Mouse (Mus musculus) neural tube, embryonic 13.5 days (tissue): ENCODE results near the gene Tspan2. TPM values are rescaled to one million over a fixed set of nuclear protein-coding genes. Genes with fewer than 3 reads are reported as not detected.

Source experiments
- ATAC-seq: fragments of 200-750 bp; cut with Nextera tagmentation; 2 replicates; pipeline ENCODE4 v1.8.0; 2017; ENCODE audit warnings: low read depth, mild to moderate bottlenecking, moderate TSS enrichment, moderate library complexity
- H3K27ac ChIP-seq: fragments of 300-500 bp; sonication (generic); replicated peaks from 2 replicates; pipeline ENCODE4 v1.5.1; 2015; ENCODE audit warnings: moderate library complexity, mild to moderate bottlenecking, inconsistent platforms
- H3K27me3 ChIP-seq: fragments of 300-500 bp; sonication (generic); 2 replicates; pipeline ENCODE4 v1.6.1; 2015; ENCODE audit warnings: mild to moderate bottlenecking, inconsistent platforms
- H3K36me3 ChIP-seq: fragments of 300-500 bp; sonication (generic); 2 replicates; pipeline ENCODE4 v1.6.1; 2015; ENCODE audit warnings: mild to moderate bottlenecking, inconsistent platforms
- H3K4me1 ChIP-seq: fragments of 300-500 bp; sonication (generic); replicated peaks from 2 replicates; pipeline ENCODE4 v1.6.1; 2015; ENCODE audit warnings: inconsistent platforms
- H3K4me2 ChIP-seq: fragments of 300-500 bp; sonication (generic); 2 replicates; pipeline ENCODE4 v1.6.1; 2015; ENCODE audit warnings: inconsistent platforms, mild to moderate bottlenecking, moderate library complexity
- H3K4me3 ChIP-seq: fragments of 300-500 bp; sonication (generic); 2 replicates; pipeline ENCODE4 v1.5.1; 2015; ENCODE audit warnings: mild to moderate bottlenecking, inconsistent platforms
- H3K9ac ChIP-seq: fragments of 300-500 bp; sonication (generic); 2 replicates; pipeline ENCODE4 v1.6.1; 2015; ENCODE audit warnings: moderate library complexity, mild to moderate bottlenecking, inconsistent platforms
- H3K9me3 ChIP-seq: fragments of 300-500 bp; sonication (generic); 2 replicates; pipeline ENCODE4 v1.6.1; 2016; ENCODE audit warnings: inconsistent platforms
- WGBS: fragments of 180-500 bp; shearing (Covaris S2); methylation state at CpG from one replicate; pipeline ENCODE4 v1.1.7; 2015; 5-methylcytosine and 5-hydroxymethylcytosine counted together
- polyA plus RNA-seq: library from polyadenylated mRNA; unstranded; fragments of >200 nt; fragmentation: Nextera tagmentation; extraction: Ambion mirVana; gene quantifications from 2 replicates; pipeline ENCODE4 v1.2.1, GENCODE M21; 2015

The Tspan2 gene
- polyA plus RNA-seq, 1 experiment from 2014 or later, result 10.6 TPM

DNA sequence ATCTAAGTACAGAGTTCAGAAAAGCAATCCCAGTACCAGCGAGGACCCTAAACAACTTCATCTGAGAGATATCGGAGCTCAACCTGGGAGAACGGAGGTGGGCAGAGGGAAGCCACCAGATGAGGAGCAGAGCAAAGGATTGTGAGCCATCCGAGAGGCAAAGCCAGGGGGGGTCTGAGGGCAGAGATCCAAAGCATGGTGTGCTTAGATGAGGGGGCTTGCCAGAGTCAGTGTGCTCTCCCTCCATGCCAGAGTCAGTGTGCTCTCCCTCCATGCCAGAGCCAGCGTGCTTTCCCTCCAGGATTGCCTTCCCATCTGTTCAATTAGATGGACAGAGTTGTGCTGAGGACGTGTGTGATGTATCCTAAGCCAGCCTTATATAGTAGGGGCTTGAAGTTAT lies 2.8 kb downstream of the Tspan2 start:
- no peaks in the 10 kb centered on the region for H3K36me3 ChIP-seq
- H3K4me1 ChIP-seq, result peaks cover 42% of the 10 kb centered on the region
- 0 out of 2 replicates have a peak, but pooled peaks cover 4% of the 10 kb centered on the region for H3K27me3 ChIP-seq
- H3K27ac ChIP-seq, result no peak overlapping the region
- no peak overlapping the region for H3K4me3 ChIP-seq
- H3K4me2 ChIP-seq, result no peak overlapping the region; the same call in 1 of the 2 replicates
- H3K9ac ChIP-seq, result no peak overlapping the region
- 81% methylated on average over 6 of the region's 6 CpGs for WGBS
- no peak for ATAC-seq
- no peaks in the 10 kb centered on the region for H3K9me3 ChIP-seq

- H3K27me3 ChIP-seq, result 0 out of 2 replicates have a peak, but pooled peaks cover under 1% of the 10 kb centered on the region
- no peak overlapping the region for H3K9ac ChIP-seq
- no peak overlapping the region for H3K4me2 ChIP-seq
- ATAC-seq, result no peak
- no peaks in the 10 kb centered on the region for H3K9me3 ChIP-seq
- WGBS, result 80% methylated on average over 10 of the region's 10 CpGs
- H3K36me3 ChIP-seq, result no peaks in the 10 kb centered on the region
- peaks cover 49% of the 10 kb centered on the region for H3K4me1 ChIP-seq
- H3K4me3 ChIP-seq, result no peak overlapping the region
- peak overlapping the region; percentile 9; the same call in 1 of the 2 replicates for H3K27ac ChIP-seq
Measured at GRCm38 (mm10) chr3:102738161-102738901, 4.0 kb downstream of the Tspan2 start.

DNA sequence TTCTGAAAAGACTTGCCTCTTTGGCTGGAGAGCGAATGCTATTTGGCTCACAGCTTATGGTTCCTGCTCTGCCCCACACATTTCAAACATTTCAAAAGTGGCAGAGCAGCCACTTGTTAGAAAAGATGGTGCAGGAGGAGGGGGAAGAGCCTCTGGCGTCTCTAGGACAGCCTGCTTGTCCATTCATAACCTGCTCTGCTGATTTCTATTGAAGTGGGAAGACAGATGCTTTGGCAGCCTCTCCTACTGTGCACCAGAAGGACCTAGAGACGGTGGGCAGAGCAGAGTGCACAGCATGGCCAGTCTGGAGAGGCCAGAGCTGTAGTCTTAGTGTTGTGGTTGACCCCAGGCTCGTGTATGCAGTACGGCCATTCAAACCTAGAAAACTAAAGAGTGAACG lies 4.6 kb downstream of the Tspan2 start:
- H3K36me3 ChIP-seq, result no peaks in the 10 kb centered on the region
- H3K9me3 ChIP-seq, result no peaks in the 10 kb centered on the region
- no peak overlapping the region for H3K4me3 ChIP-seq
- ATAC-seq, result no peak
- H3K27me3 ChIP-seq, result no peaks in the 10 kb centered on the region
- no peak overlapping the region for H3K27ac ChIP-seq
- 74% methylated on average over 6 of the region's 6 CpGs for WGBS
- no peak overlapping the region for H3K4me2 ChIP-seq
- no peak overlapping the region for H3K9ac ChIP-seq
- peaks cover 51% of the 10 kb centered on the region for H3K4me1 ChIP-seq

DNA sequence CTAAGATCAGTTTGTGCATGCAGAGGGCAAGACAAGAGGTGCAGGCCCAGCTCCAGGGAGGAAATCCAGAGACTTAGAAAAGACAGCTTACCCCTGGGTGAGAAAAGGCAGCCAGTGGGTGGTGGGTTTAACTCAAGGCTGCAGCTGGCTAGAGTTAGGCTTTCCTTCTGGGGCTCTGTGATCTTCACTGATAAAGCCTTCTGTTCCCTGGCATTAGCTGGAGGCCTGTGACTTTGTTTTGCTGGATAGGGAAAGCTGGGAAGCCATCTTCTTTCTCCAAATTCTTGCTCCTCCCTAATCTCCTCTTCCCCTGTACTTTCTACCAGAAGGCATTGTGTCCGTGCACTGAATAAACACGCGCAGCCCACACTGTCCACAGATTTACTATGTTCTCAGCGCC lies 8.4 kb downstream of the Tspan2 start:
- Histone ChIP-seq H3K9ac (no peak overlapping the region), H3K4me1 (peaks cover 38% of the 10 kb centered on the region), H3K36me3 (no peaks in the 10 kb centered on the region), H3K27ac (0 out of 2 replicates have a peak overlapping the region, but pooled peaks have one; percentile 28), H3K27me3 (no peaks in the 10 kb centered on the region), H3K9me3 (no peaks in the 10 kb centered on the region), H3K4me3 (no peak overlapping the region), H3K4me2 (no peak overlapping the region)
- ATAC-seq, result no peak
- WGBS, result 80% methylated on average over 4 of the region's 4 CpGs

GRCm38 (mm10) chr3:102743202-102743601 lies 8.9 kb downstream of the Tspan2 start:
- WGBS, result 66% methylated on average over 4 of the region's 4 CpGs
- Histone ChIP-seq H3K9me3 (no peaks in the 10 kb centered on the region), H3K4me3 (no peak overlapping the region), H3K36me3 (no peaks in the 10 kb centered on the region), H3K4me1 (peaks cover 38% of the 10 kb centered on the region), H3K4me2 (no peak overlapping the region), H3K27ac (0 out of 2 replicates have a peak overlapping the region, but pooled peaks have one; percentile 28), H3K9ac (no peak overlapping the region), H3K27me3 (no peaks in the 10 kb centered on the region)
- no peak for ATAC-seq

GRCm38 (mm10) chr3:102743781-102744471 lies 9.6 kb downstream of the Tspan2 start:
- no peak overlapping the region for H3K27ac ChIP-seq
- no peak overlapping the region for H3K4me3 ChIP-seq
- peaks cover 34% of the 10 kb centered on the region for H3K4me1 ChIP-seq
- no peaks in the 10 kb centered on the region for H3K9me3 ChIP-seq
- ATAC-seq, result no peak
- 82% methylated on average over 9 of the region's 9 CpGs for WGBS
- H3K27me3 ChIP-seq, result no peaks in the 10 kb centered on the region
- no peak overlapping the region for H3K9ac ChIP-seq
- no peaks in the 10 kb centered on the region for H3K36me3 ChIP-seq
- no peak overlapping the region for H3K4me2 ChIP-seq

DNA sequence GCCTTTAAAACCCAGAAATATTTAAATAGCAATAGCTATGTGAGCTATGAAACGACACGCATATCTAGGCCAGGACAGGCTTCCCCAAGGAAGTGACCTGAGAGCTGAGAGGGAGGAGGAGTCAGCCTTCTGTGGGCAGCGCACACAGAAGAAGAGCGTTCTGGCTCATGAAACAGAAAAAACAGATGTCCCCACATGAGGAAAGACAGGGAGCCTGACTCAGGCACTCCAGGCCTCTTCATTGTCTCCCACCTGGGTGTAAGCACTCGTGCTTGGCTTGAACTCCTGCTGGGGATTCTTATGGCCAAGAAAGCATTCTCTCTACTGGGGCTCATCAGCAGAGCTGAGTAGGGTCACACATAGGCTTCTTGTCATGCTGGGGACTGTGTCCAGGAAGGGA lies 10.3 kb downstream of the Tspan2 start:
- Histone ChIP-seq H3K27ac (no peak overlapping the region), H3K9me3 (no peaks in the 10 kb centered on the region), H3K4me2 (no peak overlapping the region), H3K27me3 (no peaks in the 10 kb centered on the region), H3K36me3 (no peaks in the 10 kb centered on the region), H3K4me1 (peaks cover 31% of the 10 kb centered on the region), H3K4me3 (no peak overlapping the region), H3K9ac (no peak overlapping the region)
- 39% methylated on average over 5 of the region's 5 CpGs for WGBS
- ATAC-seq, result no peak

DNA sequence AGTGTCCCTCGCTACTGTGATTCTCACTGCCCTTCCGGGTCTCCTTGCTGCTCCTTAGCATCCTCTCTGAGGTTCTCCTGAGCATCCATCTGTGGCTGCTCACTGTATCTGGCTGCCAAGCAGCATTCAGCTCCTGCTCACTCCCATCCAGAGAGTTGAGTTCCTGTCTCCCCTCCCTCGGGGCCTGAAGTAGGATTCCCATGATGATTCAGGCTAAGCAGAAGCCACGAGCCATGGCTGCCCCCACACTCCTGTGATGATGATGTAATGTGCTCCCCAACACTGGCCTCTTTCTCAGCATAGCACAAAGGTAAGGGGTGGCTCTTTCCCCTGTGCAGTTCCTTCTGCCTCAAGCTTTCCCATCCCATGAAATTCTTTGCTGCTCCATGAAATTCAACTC lies 11.8 kb downstream of the Tspan2 start:
- H3K27ac ChIP-seq, result no peak overlapping the region
- H3K27me3 ChIP-seq, result no peaks in the 10 kb centered on the region
- no peak overlapping the region for H3K4me3 ChIP-seq
- 82% methylated on average over 4 of the region's 4 CpGs for WGBS
- peaks cover 31% of the 10 kb centered on the region for H3K4me1 ChIP-seq
- H3K9me3 ChIP-seq, result no peaks in the 10 kb centered on the region
- no peak overlapping the region for H3K9ac ChIP-seq
- peaks cover 11% of the 10 kb centered on the region; the same call in 1 of the 2 replicates for H3K36me3 ChIP-seq
- no peak overlapping the region for H3K4me2 ChIP-seq
- no peak for ATAC-seq

- Histone ChIP-seq H3K4me1 (peaks cover 26% of the 10 kb centered on the region), H3K9me3 (no peaks in the 10 kb centered on the region), H3K9ac (no peak overlapping the region), H3K36me3 (peaks cover 21% of the 10 kb centered on the region), H3K4me3 (no peak overlapping the region), H3K4me2 (no peak overlapping the region), H3K27ac (no peak overlapping the region), H3K27me3 (no peaks in the 10 kb centered on the region)
- 72% methylated on average over 3 of the region's 3 CpGs for WGBS
- ATAC-seq, result no peak
Measured at GRCm38 (mm10) chr3:102748038-102748437, 13.7 kb downstream of the Tspan2 start.

GRCm38 (mm10) chr3:102748686-102749085 lies 14.4 kb downstream of the Tspan2 start:
- no peak overlapping the region for H3K27ac ChIP-seq
- no peak overlapping the region for H3K4me2 ChIP-seq
- H3K36me3 ChIP-seq, result peaks cover 24% of the 10 kb centered on the region
- no peaks in the 10 kb centered on the region for H3K9me3 ChIP-seq
- H3K9ac ChIP-seq, result no peak overlapping the region
- no peak overlapping the region for H3K4me3 ChIP-seq
- 88% methylated on average over 5 of the region's 5 CpGs for WGBS
- peaks cover 20% of the 10 kb centered on the region for H3K4me1 ChIP-seq
- ATAC-seq, result no peak
- H3K27me3 ChIP-seq, result no peaks in the 10 kb centered on the region

GRCm38 (mm10) chr3:102751136-102751535 lies 16.8 kb downstream of the Tspan2 start:
- no peak for ATAC-seq
- no peak overlapping the region for H3K9ac ChIP-seq
- H3K4me1 ChIP-seq, result peaks cover 6% of the 10 kb centered on the region
- no peak overlapping the region for H3K27ac ChIP-seq
- H3K9me3 ChIP-seq, result no peaks in the 10 kb centered on the region
- H3K27me3 ChIP-seq, result no peaks in the 10 kb centered on the region
- H3K36me3 ChIP-seq, result peaks cover 24% of the 10 kb centered on the region
- no peak overlapping the region for H3K4me3 ChIP-seq
- 84% methylated on average over 5 of the region's 5 CpGs for WGBS
- H3K4me2 ChIP-seq, result no peak overlapping the region

- Histone ChIP-seq H3K4me2 (no peak overlapping the region), H3K27me3 (no peaks in the 10 kb centered on the region), H3K27ac (no peak overlapping the region), H3K9ac (no peak overlapping the region), H3K4me1 (peaks cover 4% of the 10 kb centered on the region), H3K9me3 (no peaks in the 10 kb centered on the region), H3K4me3 (no peak overlapping the region), H3K36me3 (peaks cover 24% of the 10 kb centered on the region)
- ATAC-seq, result no peak
- 92% methylated on average over 3 of the region's 3 CpGs for WGBS
Measured at GRCm38 (mm10) chr3:102751536-102751935, 17.2 kb downstream of the Tspan2 start.
